Comparison of ENCODE assay signal across 31 mouse cellular contexts in genomic region chr16:44701155-44701554, GRCm38 (mm10).
"Had no signal": no experiment of that assay in that cellular context is flagged by ENCODE, and none has a peak within 500 bp of the region (broad histone marks: within the 10 kb centered on the region; RNA-seq: fewer than 3 reads in every experiment).

No protein-coding gene starts in this region.

- H3K9me3 ChIP-seq: limb, embryonic 10.5 days; limb, embryonic 12.5 days; limb, embryonic 13.5 days; limb, embryonic 15.5 days; liver, embryonic 12.5 days; liver, embryonic 13.5 days; liver, embryonic 15.5 days; lung, embryonic 15.5 days; megakaryocyte, embryonic 14.5 days; midbrain, embryonic 10.5 days; midbrain, embryonic 12.5 days; midbrain, embryonic 13.5 days; midbrain, embryonic 15.5 days had no signal

- DNase-seq: left cerebral cortex, postnatal 4 days; liver; liver, embryonic 13.5 days; liver, postnatal 0 days; lung, adult 18-20 months; lung, adult 2 months; lung, embryonic 14.5 days; lung, postnatal 10 days; lung, postnatal 14 days; lung, postnatal 36 days; lung, postnatal 4 days; midbrain, embryonic 14.5 days had no signal

- H3K4me1 ChIP-seq: liver, embryonic 12.5 days; liver, embryonic 13.5 days; liver, embryonic 15.5 days; midbrain, embryonic 15.5 days had no signal

- H3K9ac ChIP-seq: limb, embryonic 12.5 days; limb, embryonic 13.5 days; limb, embryonic 15.5 days; liver, embryonic 12.5 days; liver, embryonic 13.5 days; liver, embryonic 14.5 days; liver, embryonic 15.5 days; liver, postnatal 0 days; lung, embryonic 14.5 days; lung, embryonic 15.5 days; midbrain, embryonic 12.5 days; midbrain, embryonic 13.5 days; midbrain, embryonic 15.5 days had no signal

- H3K27me3 ChIP-seq: limb, embryonic 12.5 days; limb, embryonic 13.5 days; limb, embryonic 15.5 days; liver, embryonic 12.5 days; liver, embryonic 13.5 days; liver, embryonic 15.5 days; lung, embryonic 15.5 days; midbrain, embryonic 12.5 days; midbrain, embryonic 13.5 days; midbrain, embryonic 15.5 days had no signal

- H3K27ac ChIP-seq: limb, embryonic 10.5 days; limb, embryonic 13.5 days; limb, embryonic 15.5 days; liver, embryonic 12.5 days; liver, embryonic 13.5 days; liver, embryonic 14.5 days; liver, embryonic 15.5 days; lung, embryonic 15.5 days; macrophage; midbrain, embryonic 10.5 days; midbrain, embryonic 12.5 days; midbrain, embryonic 13.5 days; midbrain, embryonic 15.5 days had no signal

- H3K4me2 ChIP-seq: limb, embryonic 12.5 days; limb, embryonic 13.5 days; limb, embryonic 15.5 days; liver, embryonic 11.5 days; liver, embryonic 12.5 days; liver, embryonic 13.5 days; liver, embryonic 15.5 days; lung, embryonic 14.5 days; lung, embryonic 15.5 days; midbrain, embryonic 11.5 days; midbrain, embryonic 12.5 days; midbrain, embryonic 13.5 days; midbrain, embryonic 15.5 days had no signal

- ATAC-seq: liver, embryonic 12.5 days; liver, postnatal 0 days; lung, postnatal 0 days; midbrain, embryonic 13.5 days; midbrain, embryonic 15.5 days; midbrain, embryonic 16.5 days had no signal

- H3K36me3 ChIP-seq: limb, embryonic 10.5 days; limb, embryonic 12.5 days; limb, embryonic 13.5 days; limb, embryonic 15.5 days; liver, embryonic 12.5 days; liver, embryonic 13.5 days; liver, embryonic 15.5 days; lung, embryonic 15.5 days; midbrain, embryonic 10.5 days; midbrain, embryonic 12.5 days; midbrain, embryonic 13.5 days; midbrain, embryonic 15.5 days had no signal

- H3K4me3 ChIP-seq: limb, embryonic 10.5 days; limb, embryonic 12.5 days; limb, embryonic 13.5 days; limb, embryonic 15.5 days; liver, embryonic 12.5 days; liver, embryonic 13.5 days; liver, embryonic 15.5 days; lung, embryonic 15.5 days; megakaryocyte, embryonic 14.5 days; midbrain, embryonic 10.5 days; midbrain, embryonic 12.5 days; midbrain, embryonic 13.5 days; midbrain, embryonic 15.5 days; myocyte had no signal
